Mouse (Mus musculus) cerebellum, adult 2 months (tissue): ENCODE data around the gene Zbtb24.

Experiments used
- CTCF ChIP-seq: fragments of 200-500 bp; IDR thresholded peaks from 2 replicates; pipeline ENCODE4 v1.5.1; 2011; ENCODE audit warnings: low read depth, mild to moderate bottlenecking, control low read depth, low read length, moderate library complexity, borderline replicate concordance; ENCODE audit not compliant: insufficient read depth
- POLR2A ChIP-seq: fragments of 200-500 bp; IDR thresholded peaks from 2 replicates; pipeline ENCODE4 v1.6.1; 2011; ENCODE audit warnings: low read length, control low read depth, borderline replicate concordance; ENCODE audit not compliant: insufficient read depth

GRCm38 (mm10) chr10:41473782-41474468, 23.7 kb downstream of the Zbtb24 start:
- TF ChIP-seq POLR2A: no peak
- no peak for TF ChIP-seq CTCF
